Mouse (Mus musculus) left cerebral cortex, postnatal 10 days (tissue): ENCODE measurements around the gene Slc5a3. TPM values are rescaled to one million over a fixed set of nuclear protein-coding genes. Genes with fewer than 3 reads are reported as not detected.

ENCODE experiments used
- DNase-seq, 2 experiments: peaks; one replicate each; pipeline ENCODE4 v3.0.0; 2021 to 2022; ENCODE audit warnings: low spot score in 2 of 2, mixed read lengths in 1 of 2; ENCODE audit errors: extremely low spot score in 1 of 2
- intact Hi-C: fragments of 180-260 bp; cut with DNase I; formaldehyde crosslinking; loops from one replicate; pipeline ENCODE4 v1.15.1; 2025
- total RNA-seq, 2 experiments: library from RNA; stranded (reverse); gene quantifications; 2 replicates each; pipeline ENCODE4 v1.2.3; 2021

The Slc5a3 gene
- total RNA-seq, 2 experiments from 2014 or later: 15.4 to 19.2 TPM

GRCm38 (mm10) chr16:92107346-92107745 is 49.2 kb downstream of the Slc5a3 start:
- DNase-seq: no peak
- intact Hi-C loops: no loop called here

DNA sequence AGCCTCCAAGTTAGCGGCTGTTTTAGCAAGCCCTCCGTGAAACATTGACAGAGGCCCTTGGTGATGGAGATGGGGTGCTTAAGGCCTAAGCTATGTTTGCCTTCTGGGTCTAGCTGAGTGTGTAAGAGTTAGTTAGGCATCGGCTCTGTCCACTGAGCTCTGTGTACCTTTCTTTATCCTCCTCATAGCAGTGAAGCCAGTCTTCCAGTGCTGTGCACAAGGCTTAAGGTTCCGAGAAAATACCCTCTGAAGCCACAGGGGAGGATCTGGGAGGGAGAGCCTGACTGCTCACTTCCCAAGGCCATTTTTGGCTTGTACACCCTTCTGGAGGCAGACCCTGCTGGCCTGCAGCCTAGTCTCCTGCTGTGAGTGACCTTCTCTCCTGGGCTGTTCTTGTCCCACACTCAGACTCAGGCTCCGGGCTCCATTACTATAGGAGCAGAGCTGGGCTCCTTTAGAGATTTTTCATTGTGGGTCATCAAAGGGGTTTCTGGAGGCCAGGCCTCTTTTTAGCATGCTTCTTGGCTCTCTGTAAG is 56.7 kb downstream of the Slc5a3 start:
- peak in 1 of 2 experiments; percentile 72 for DNase-seq
- intact Hi-C loops: no loop called here

DNA sequence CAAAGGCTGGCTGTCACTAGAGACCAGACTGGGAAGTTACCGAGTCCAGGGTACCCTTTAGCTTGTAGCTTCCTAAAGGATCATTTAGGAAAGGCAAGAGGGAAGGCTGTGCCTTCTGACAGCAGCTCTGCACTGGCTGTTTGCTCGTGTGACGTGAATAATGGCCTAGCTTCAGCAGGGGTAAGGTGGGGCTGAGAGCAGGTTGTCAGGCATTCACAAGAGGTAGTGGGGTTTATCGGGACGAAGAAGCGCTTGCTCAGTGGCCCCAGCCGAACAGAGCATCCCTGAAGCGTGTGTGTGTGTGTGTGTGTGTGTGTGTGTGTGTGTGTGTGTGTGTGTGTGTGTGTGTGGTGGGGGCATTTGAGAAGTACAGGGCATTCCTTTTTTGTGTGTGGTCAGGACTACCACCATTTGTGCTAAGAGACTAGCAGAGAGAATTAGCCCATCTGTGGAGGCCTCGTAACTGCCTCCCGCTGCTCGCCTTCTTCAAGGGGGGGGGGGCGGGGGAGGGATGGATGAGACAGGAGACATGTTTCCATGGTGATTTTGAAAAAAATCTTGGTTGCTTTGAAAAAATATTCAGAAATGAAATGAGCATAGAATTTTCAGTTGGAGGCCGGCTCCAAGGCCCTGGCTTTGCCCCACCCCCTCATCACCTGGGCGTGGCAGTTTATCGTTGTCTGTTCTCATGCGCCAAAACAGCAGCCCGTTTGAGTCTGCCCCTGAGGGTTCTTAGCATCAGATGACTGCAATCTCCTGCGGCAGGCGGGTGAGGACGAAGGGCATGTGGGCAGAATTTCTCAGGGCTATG is 57.7 kb downstream of the Slc5a3 start:
- intact Hi-C loops: no loop called here
- DNase-seq: peak; percentile 54 to 73

- DNase-seq: no peak
- intact Hi-C loops: no loop called here
These were observed 59.5 kb downstream of the Slc5a3 start for GRCm38 (mm10) chr16:92117337-92118209.

GRCm38 (mm10) chr16:92119013-92119515 is 60.9 kb downstream of the Slc5a3 start:
- intact Hi-C loops: no loop called here
- DNase-seq: no peak

- DNase-seq: peak in 1 of 2 experiments; percentile 40
- intact Hi-C loops: no loop called here
These were observed 62.9 kb downstream of the Slc5a3 start for GRCm38 (mm10) chr16:92120899-92121531.

GRCm38 (mm10) chr16:92127226-92127625 is 69.1 kb downstream of the Slc5a3 start:
- no peak for DNase-seq
- intact Hi-C loops: no loop called here

- intact Hi-C loops: no loop called here
These were observed 69.5 kb downstream of the Slc5a3 start for GRCm38 (mm10) chr16:92127666-92128065.

DNA sequence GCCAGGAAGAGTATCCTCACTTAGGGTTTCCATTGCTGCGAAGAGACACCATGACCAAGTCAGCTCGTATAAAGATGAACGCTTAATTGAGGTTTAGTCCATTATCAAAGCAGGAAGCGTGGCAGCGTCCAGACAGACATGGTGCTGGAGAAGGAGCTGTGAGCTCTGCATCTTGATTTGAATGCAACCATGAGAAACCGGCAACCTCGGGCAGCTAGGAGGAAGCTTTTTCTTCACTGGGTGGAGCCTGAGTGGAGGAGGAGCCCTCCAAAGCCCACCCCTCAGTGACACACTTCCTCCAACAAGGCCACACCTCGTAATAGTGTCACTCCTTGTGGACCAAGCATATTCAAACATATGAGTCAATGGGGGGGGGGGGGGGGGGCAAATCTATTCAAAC is 71.7 kb downstream of the Slc5a3 start:
- intact Hi-C loops: no loop called here

More at GRCm38 (mm10) chr16:92127666-92128065, 69.5 kb downstream of the Slc5a3 start:
- no peak for DNase-seq

GRCm38 (mm10) chr16:92132511-92132910 is 74.4 kb downstream of the Slc5a3 start:
- intact Hi-C loops: no loop called here
- no peak for DNase-seq

More for the DNA sequence above, 71.7 kb downstream of the Slc5a3 start:
- no peak for DNase-seq

DNA sequence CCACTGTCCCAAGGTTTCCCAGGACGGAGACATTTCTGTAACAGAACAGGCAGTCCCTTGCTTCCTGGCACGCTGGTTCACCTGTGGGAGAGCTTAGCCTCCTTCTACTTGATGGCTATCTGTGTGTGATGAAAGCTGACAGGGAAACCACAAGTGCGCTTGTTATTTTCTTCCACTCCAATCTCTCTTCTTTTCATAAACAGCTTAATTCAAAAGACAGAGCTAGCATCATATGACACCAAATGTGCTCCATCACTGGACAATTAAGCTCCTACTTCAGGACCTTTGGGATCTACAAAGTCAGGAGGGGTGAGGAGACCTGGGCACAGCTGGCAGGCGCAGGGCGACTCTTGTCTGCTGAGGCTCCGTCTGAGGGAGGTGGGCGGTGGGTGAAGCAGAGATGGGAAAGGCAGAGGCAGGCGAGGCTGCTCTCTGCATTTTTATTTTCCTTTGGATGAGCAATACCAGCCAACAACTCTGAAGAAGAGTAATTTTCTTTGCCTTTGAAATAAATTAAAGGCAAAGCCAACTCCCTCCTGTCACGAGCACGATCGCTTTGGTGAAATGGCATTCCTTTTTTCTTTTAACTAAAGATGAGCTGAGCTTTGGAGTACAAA is 76.1 kb downstream of the Slc5a3 start:
- intact Hi-C loops: no loop called here
- no peak for DNase-seq

DNA sequence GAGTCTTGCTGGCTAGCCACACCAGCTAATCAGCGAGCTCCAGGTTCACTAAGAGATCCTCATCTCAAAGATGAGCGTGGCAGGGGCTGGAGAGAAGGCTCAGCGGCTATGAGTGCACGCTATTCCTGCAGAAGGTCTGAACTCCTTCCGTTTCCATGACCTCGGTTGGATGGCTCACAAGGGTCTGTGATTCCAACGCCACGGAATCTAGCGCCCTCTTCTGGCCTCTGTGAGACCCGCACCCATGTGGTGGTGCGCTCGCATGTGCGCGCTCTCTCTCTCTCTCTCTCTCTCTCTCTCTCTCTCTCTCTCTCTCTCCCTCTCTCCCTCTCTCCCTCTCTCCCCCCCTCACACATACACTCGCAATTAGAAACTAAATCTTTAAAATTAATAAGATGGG is 78.2 kb downstream of the Slc5a3 start:
- no peak for DNase-seq
- intact Hi-C loops: no loop called here

Other genes starting within 250 kb of the Slc5a3 start
- 10 to 100 TPM; 56.9 to 63.5 TPM for gene Mrps6, start 52 bp upstream of the Slc5a3 start, total RNA-seq
- not detected for gene Gm49711, start within 50 bp of the Slc5a3 start, total RNA-seq
- under 1 TPM; 0.21 to 0.34 TPM for gene Kcne2, start 234.1 kb downstream of the Slc5a3 start, total RNA-seq
- gene Smim11, start 243.0 kb downstream of the Slc5a3 start, total RNA-seq: 10 to 100 TPM; 13.3 to 13.6 TPM